Mouse (Mus musculus) spleen, adult 12 weeks (tissue): ENCODE results near the gene Mgat4e.
"Not testable (repeated sequence)": the region's sequence is repeated elsewhere in the genome, so short reads cannot be mapped to it uniquely, and the experiment has no call there.

ENCODE experiments used
- DNase-seq: peaks from one replicate; pipeline ENCODE4 v3.0.0; 2022; ENCODE audit warnings: low spot score

Mgat4e gene

GRCm38 (mm10) chr1:134555871-134556670, 6.6 kb upstream of the Mgat4e start:
- DNase-seq = peak; percentile 33

- no peak for DNase-seq
These were observed 5.9 kb upstream of the Mgat4e start for GRCm38 (mm10) chr1:134555240-134555870.

- no peak for DNase-seq
These were observed 2.9 kb upstream of the Mgat4e start for GRCm38 (mm10) chr1:134552396-134552795.

- DNase-seq = no peak
These were observed 2.4 kb upstream of the Mgat4e start for GRCm38 (mm10) chr1:134551869-134552268.

GRCm38 (mm10) chr1:134548231-134548630, 1.3 kb downstream of the Mgat4e start:
- no peak for DNase-seq

- DNase-seq = no peak
These were observed 8.9 kb downstream of the Mgat4e start for GRCm38 (mm10) chr1:134540610-134541009.

GRCm38 (mm10) chr1:134535513-134535912, 14.0 kb downstream of the Mgat4e start:
- no peak for DNase-seq

- DNase-seq = no peak
These were observed 14.4 kb downstream of the Mgat4e start for GRCm38 (mm10) chr1:134535054-134535453.

GRCm38 (mm10) chr1:134533710-134534109, 15.8 kb downstream of the Mgat4e start:
- not testable (repeated sequence) for DNase-seq

GRCm38 (mm10) chr1:134530618-134531017, 18.9 kb downstream of the Mgat4e start:
- DNase-seq = no peak

GRCm38 (mm10) chr1:134526752-134527151, 22.7 kb downstream of the Mgat4e start:
- DNase-seq = peak; percentile 55

- no peak for DNase-seq
These were observed 24.5 kb downstream of the Mgat4e start for GRCm38 (mm10) chr1:134525015-134525414.

GRCm38 (mm10) chr1:134524424-134524823, 25.1 kb downstream of the Mgat4e start:
- DNase-seq = no peak

GRCm38 (mm10) chr1:134522325-134522724, 27.2 kb downstream of the Mgat4e start:
- DNase-seq = no peak

- no peak for DNase-seq
These were observed 28.3 kb downstream of the Mgat4e start for GRCm38 (mm10) chr1:134521163-134521562.

GRCm38 (mm10) chr1:134520001-134520721, 29.3 kb downstream of the Mgat4e start:
- DNase-seq = no peak

GRCm38 (mm10) chr1:134519201-134519600, 30.3 kb downstream of the Mgat4e start:
- not testable (repeated sequence) for DNase-seq

- DNase-seq = peak; percentile 72
These were observed 30.8 kb downstream of the Mgat4e start for GRCm38 (mm10) chr1:134518677-134519076.

- DNase-seq = not testable (repeated sequence)
These were observed 31.6 kb downstream of the Mgat4e start for GRCm38 (mm10) chr1:134517841-134518240.

GRCm38 (mm10) chr1:134516491-134517198, 32.8 kb downstream of the Mgat4e start:
- DNase-seq = no peak

GRCm38 (mm10) chr1:134515891-134516290, 33.6 kb downstream of the Mgat4e start:
- DNase-seq = no peak
